Mouse (Mus musculus): ENCODE results near the gene Skp2.
"Not testable (repeated sequence)": the region's sequence is repeated elsewhere in the genome, so short reads cannot be mapped to it uniquely, and the experiment has no call there.

Gene Skp2

GRCm38 (mm10) chr15:9155325-9155724 lies at the start of gene Skp2:
Gene Skp2 (minus strand): TSS chr15:9155425.
- DNase-seq = no peak

GRCm38 (mm10) chr15:9198421-9198820 lies 43.2 kb upstream of the Skp2 start:
- no peak for DNase-seq

- not testable (repeated sequence) for DNase-seq
Measured at GRCm38 (mm10) chr15:9192685-9193084, 37.5 kb upstream of the Skp2 start.

- DNase-seq = no peak
Measured at GRCm38 (mm10) chr15:9189796-9190195, 34.6 kb upstream of the Skp2 start.

- no peak for DNase-seq
Measured at GRCm38 (mm10) chr15:9183995-9184394, 28.8 kb upstream of the Skp2 start.

GRCm38 (mm10) chr15:9177038-9177437 lies 21.8 kb upstream of the Skp2 start:
- no peak for DNase-seq

GRCm38 (mm10) chr15:9164125-9164524 lies 8.9 kb upstream of the Skp2 start:
- no peak for DNase-seq

- no peak for DNase-seq
Measured at GRCm38 (mm10) chr15:9162557-9163070, 7.4 kb upstream of the Skp2 start.

GRCm38 (mm10) chr15:9140684-9141171 lies 14.5 kb downstream of the Skp2 start:
- DNase-seq = peak in 1 of 2 experiments; percentile 58

- peak; percentile 96 to 97 for DNase-seq
Measured at GRCm38 (mm10) chr15:9140252-9140680, 15.0 kb downstream of the Skp2 start, which contains the start of gene Lmbrd2. Gene Lmbrd2 (plus strand): TSS chr15:9140550.

GRCm38 (mm10) chr15:9139447-9139846 lies 15.8 kb downstream of the Skp2 start:
- peak in 1 of 2 experiments; percentile 12 for DNase-seq

GRCm38 (mm10) chr15:9134891-9135507 lies 20.2 kb downstream of the Skp2 start:
- no peak for DNase-seq

GRCm38 (mm10) chr15:9132693-9133443 lies 22.4 kb downstream of the Skp2 start:
- DNase-seq = no peak

GRCm38 (mm10) chr15:9131499-9131888 lies 23.7 kb downstream of the Skp2 start:
- no peak for DNase-seq

- DNase-seq = no peak
Measured at GRCm38 (mm10) chr15:9130772-9131498, 24.3 kb downstream of the Skp2 start.

GRCm38 (mm10) chr15:9127051-9127791 lies 28.0 kb downstream of the Skp2 start:
- no peak for DNase-seq

- DNase-seq = no peak
Measured at GRCm38 (mm10) chr15:9124856-9125255, 30.4 kb downstream of the Skp2 start.

- no peak for DNase-seq
Measured at GRCm38 (mm10) chr15:9122989-9123388, 32.2 kb downstream of the Skp2 start.

GRCm38 (mm10) chr15:9120081-9120480 lies 35.1 kb downstream of the Skp2 start:
- no peak for DNase-seq

- DNase-seq = no peak
Measured at GRCm38 (mm10) chr15:9118852-9119251, 36.4 kb downstream of the Skp2 start.

- DNase-seq = no peak
Measured at GRCm38 (mm10) chr15:9114599-9114998, 40.6 kb downstream of the Skp2 start.

GRCm38 (mm10) chr15:9114131-9114530 lies 41.1 kb downstream of the Skp2 start:
- no peak for DNase-seq

All from thymus, adult 18-20 months (tissue).